Mouse (Mus musculus) G1E-ER4 (cell line): ENCODE measurements around the gene Hes7. TPM values are rescaled to one million over a fixed set of nuclear protein-coding genes. Genes with fewer than 3 reads are reported as not detected.

Experiments used
- GATA1 ChIP-seq: IDR thresholded peaks from one replicate; pipeline ENCODE4 v1.8.0; 2012; ENCODE audit warnings: low read length, inconsistent platforms
- polyA plus RNA-seq: library from polyadenylated mRNA; stranded (reverse); fragments of >175 nt; gene quantifications from 2 replicates; pipeline ENCODE4 v1.2.3, GENCODE M21; 2012

The Hes7 gene
- polyA plus RNA-seq, 1 experiment = 1.4 TPM

DNA sequence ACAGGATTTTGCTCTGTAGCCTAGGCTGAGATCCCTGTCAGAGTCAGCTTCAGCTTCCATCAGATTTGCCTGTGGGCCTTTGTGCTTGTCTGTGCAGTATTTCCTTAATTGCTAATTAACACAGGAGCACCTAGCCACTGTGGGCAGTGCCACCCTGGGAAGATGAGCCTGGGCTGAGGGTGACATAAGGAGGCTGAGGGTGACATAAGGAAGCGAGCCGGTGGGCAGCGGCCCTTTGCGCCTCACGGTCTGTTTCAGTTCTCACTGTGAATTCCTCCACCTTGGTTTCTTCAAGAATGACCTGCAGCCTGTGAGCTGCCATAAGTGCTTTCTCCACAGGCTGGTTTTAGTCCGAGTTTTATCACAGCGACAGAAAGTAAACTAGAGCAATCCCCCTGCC is 38.6 kb upstream of the Hes7 start:
- TF ChIP-seq GATA1 = no peak

DNA sequence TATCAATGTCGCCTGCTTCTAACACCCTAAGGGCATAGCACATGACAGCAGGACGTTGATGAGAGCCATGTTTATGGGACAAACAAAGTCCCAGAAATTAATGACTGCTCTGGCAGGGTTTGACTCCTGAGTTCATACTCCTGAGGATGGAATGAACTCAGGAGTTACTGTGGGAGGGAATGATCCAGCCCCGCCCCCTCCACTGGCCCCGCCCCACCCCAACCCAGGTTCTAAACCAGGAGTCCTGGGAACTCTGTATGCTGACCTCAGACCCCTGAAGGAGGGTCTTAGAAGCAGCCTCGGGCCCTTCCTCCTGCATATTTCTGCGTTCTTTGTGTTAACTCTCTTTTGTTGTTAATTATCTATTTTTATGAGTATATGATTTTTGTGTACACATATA is 34.6 kb upstream of the Hes7 start:
- TF ChIP-seq GATA1 = no peak

- no peak for TF ChIP-seq GATA1
These were observed 33.8 kb upstream of the Hes7 start for GRCm38 (mm10) chr11:69086390-69086789.

DNA sequence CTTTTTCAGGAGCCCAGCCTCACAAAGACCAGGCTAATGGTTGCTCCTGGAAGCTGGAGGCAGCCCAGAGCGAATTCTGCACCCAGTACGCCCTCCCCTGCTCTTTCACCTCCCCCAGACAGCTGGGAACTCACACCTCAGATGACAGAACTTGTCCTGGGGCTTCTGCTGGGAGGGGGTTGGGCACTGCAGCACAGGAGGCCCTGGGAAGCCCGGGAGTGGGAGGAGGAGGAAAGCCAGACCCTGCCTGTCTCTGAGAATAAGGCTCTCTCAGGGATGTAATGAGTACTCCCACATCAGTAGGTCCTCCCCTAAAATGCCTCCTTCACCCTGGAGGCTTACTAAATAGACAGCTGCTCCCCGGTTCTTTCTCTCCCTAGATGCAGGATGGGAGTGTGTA is 33.1 kb upstream of the Hes7 start:
- TF ChIP-seq GATA1 = no peak

- no peak for TF ChIP-seq GATA1
These were observed 32.6 kb upstream of the Hes7 start for GRCm38 (mm10) chr11:69087597-69087996.

- TF ChIP-seq GATA1 = no peak
These were observed 31.9 kb upstream of the Hes7 start, which contains the start of gene Vamp2 for GRCm38 (mm10) chr11:69088103-69088855. Gene Vamp2 (plus strand): TSS chr11:69088490.

DNA sequence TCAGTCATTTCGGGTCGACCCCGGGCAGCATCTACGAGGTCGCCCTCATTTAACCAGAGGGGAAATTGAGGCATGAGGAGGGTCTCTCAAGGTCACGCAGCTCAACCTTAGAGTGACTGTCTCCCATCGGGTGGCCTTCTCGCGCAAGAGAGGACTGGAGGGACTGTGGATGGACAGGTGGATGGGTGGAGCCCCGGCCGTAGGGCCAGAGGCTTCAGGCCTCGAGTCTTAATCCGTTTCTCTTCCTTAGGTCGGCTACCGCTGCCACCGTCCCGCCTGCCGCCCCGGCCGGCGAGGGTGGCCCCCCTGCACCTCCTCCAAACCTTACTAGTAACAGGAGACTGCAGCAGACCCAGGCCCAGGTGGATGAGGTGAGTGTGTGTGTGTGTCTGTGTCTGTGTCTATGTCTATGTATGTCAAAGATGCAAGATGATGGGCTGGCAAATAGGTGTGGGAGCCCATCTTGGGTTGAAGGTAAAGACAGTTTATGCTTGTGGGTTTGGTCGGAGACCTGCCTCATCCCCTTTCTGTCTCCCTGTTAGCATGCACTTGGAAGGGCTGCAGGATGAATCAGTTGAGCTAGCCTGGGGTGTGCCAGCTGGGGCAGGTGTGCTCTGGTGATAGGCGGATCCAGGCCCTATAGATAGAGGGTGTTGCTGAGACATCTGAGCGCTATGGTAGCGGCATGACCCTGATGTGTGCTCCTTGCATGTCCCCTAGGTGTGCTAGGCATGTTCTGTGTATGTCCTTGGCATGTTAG is 31.2 kb upstream of the Hes7 start:
- no peak for TF ChIP-seq GATA1

- TF ChIP-seq GATA1 = no peak
These were observed 30.5 kb upstream of the Hes7 start for GRCm38 (mm10) chr11:69089616-69090290.

DNA sequence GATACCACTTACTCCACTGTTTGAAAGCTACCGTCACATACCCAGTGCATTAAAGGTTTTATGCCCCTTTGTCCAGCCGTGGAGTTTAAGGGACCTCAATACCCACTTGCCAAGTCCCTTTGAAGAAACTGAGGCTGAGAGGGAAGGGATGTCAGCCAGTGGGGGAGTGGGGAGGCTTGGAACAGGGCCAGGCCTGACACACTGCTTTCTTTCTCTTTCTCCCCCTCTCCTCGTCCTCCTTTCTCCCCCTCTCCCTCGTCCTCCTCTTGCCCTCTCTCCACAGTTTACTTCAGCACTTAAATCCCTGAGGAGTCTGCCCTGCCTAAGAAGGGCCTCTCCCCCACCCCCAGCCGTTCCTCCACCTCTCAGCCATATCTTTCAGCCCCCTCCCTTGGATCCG is 29.8 kb upstream of the Hes7 start:
- no peak for TF ChIP-seq GATA1

- no peak for TF ChIP-seq GATA1
These were observed 28.4 kb upstream of the Hes7 start for GRCm38 (mm10) chr11:69091566-69092385.

- no peak for TF ChIP-seq GATA1
These were observed 27.8 kb upstream of the Hes7 start for GRCm38 (mm10) chr11:69092386-69092751.

- no peak for TF ChIP-seq GATA1
These were observed 27.3 kb upstream of the Hes7 start for GRCm38 (mm10) chr11:69092871-69093270.

DNA sequence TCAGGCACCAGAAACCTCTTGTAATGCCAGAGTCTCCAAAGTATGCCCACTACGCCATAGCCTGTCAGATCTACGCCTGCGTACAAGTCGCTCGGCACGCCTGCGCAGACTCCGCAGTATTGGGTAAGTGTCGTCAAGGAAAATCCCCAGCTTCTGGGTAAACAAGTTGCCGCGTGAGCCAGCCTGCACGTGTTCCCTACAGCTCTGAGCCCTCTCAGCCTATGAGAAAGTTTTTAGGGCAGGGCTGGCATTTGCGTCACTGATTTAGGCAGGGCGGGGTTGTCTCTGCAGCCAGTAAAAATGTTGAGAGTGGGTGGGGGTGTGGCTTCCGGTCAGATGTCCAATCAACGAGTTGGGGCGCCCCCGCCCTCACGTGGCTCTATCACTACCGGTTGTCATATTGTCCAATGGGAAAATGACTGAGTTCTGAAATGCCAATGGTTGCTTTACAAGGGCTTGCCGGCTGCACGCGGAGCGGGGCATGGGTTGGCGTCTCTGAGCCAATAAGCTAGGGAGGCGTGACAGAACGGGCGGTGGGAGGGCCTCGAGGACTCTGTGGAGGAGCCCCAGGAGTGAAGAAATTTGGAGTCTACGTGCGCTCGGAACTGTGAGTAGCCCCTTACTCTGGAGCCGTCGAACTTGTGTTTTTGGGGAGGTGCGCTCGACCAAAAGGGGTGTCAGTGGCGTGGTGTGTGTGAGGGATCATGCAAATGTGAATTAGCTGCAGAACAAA is 25.3 kb upstream of the Hes7 start, which contains the start of gene Per1:
Gene Per1 (plus strand): TSS at position 521 of the 733 bp plus-strand sequence.
- TF ChIP-seq GATA1 = no peak

DNA sequence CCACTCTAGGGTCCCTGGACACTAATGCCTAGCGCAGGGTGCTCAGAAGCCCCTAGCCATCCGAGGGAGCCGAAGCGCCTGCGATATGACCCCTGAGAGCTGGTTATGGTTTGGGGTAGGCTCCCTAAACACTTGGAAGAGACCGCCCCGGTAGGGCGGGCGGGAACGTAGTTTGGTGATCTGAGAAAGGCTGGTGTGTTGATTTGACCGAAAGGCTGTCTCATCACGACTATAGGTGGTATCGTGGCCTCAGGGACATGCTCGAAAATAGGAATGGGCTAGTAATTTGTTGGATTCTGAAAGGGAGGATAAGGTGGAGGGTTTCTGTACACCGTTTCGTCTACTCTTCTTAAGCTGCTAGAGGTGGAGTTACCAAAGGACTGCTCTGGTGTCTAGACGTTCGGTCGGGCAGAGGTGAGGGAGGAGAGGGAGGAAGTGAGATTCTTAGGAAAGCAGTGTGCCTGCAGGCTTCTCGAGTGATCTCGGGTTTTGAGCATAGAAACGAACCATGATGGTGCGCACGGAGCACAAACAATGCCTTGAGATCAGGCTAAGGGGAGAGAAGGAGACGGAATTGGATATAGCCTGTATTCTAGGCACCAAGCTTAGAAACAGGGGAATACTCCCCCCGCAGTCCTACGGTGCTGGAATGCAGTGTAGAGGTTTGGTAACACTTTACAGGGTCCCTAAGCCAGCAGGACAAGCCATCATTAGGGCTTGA is 24.5 kb upstream of the Hes7 start:
- TF ChIP-seq GATA1 = no peak
